Mouse (Mus musculus): ENCODE measurements around the gene Socs4.
"Not testable (repeated sequence)": the region's sequence is repeated elsewhere in the genome, so short reads cannot be mapped to it uniquely, and the experiment has no call there.

Gene Socs4

GRCm38 (mm10) chr14:47285271-47285670 lies 8.5 kb downstream of the Socs4 start:
- in situ Hi-C loops (cut with MboI, MseI), result no loop called here

GRCm38 (mm10) chr14:47286215-47286614 lies 9.5 kb downstream of the Socs4 start:
- in situ Hi-C loops (cut with MboI, MseI), result no loop called here

- in situ Hi-C loops (cut with MboI, MseI), result no loop called here
Measured at GRCm38 (mm10) chr14:47287021-47287420, 10.3 kb downstream of the Socs4 start.

GRCm38 (mm10) chr14:47291772-47292171 lies 15.0 kb downstream of the Socs4 start:
- in situ Hi-C loops (cut with MboI, MseI), result no loop called here

- in situ Hi-C loops (cut with MboI, MseI), result no loop called here
Measured at GRCm38 (mm10) chr14:47294136-47294535, 17.4 kb downstream of the Socs4 start.

- in situ Hi-C loops (cut with MboI, MseI), result no loop called here
Measured at GRCm38 (mm10) chr14:47296232-47296631, 19.5 kb downstream of the Socs4 start.

- in situ Hi-C loops (cut with MboI, MseI), result no loop called here
Measured at GRCm38 (mm10) chr14:47297785-47298407, 21.2 kb downstream of the Socs4 start, which contains the start of gene Mapk1ip1l. Gene Mapk1ip1l (plus strand): TSS chr14:47298266.

- in situ Hi-C loops (cut with MboI, MseI), result no loop called here
Measured at GRCm38 (mm10) chr14:47298408-47298792, 21.7 kb downstream of the Socs4 start.

- in situ Hi-C loops (cut with MboI, MseI), result no loop called here
Measured at GRCm38 (mm10) chr14:47298819-47299261, 22.1 kb downstream of the Socs4 start.

- in situ Hi-C loops (cut with MboI, MseI), result no loop called here
Measured at GRCm38 (mm10) chr14:47302885-47303680, 26.4 kb downstream of the Socs4 start.

- in situ Hi-C loops (cut with MboI, MseI), result no loop called here
Measured at GRCm38 (mm10) chr14:47304814-47305405, 28.2 kb downstream of the Socs4 start.

- in situ Hi-C loops (cut with MboI, MseI), result no loop called here
Measured at GRCm38 (mm10) chr14:47305933-47306332, 29.2 kb downstream of the Socs4 start.

- in situ Hi-C loops (cut with MboI, MseI), result no loop called here
Measured at GRCm38 (mm10) chr14:47307669-47308068, 30.9 kb downstream of the Socs4 start.

- in situ Hi-C loops (cut with MboI, MseI), result no loop called here
Measured at GRCm38 (mm10) chr14:47309061-47309460, 32.3 kb downstream of the Socs4 start.

- in situ Hi-C loops (cut with MboI, MseI), result no loop called here
Measured at GRCm38 (mm10) chr14:47310342-47311181, 33.8 kb downstream of the Socs4 start.

- in situ Hi-C loops (cut with MboI, MseI), result no loop called here
Measured at GRCm38 (mm10) chr14:47319362-47319761, 42.6 kb downstream of the Socs4 start.

GRCm38 (mm10) chr14:47321581-47321980 lies 44.9 kb downstream of the Socs4 start:
- in situ Hi-C loops (cut with MboI, MseI), result not testable (repeated sequence)

- in situ Hi-C loops (cut with MboI, MseI), result no loop called here
Measured at GRCm38 (mm10) chr14:47325965-47326761, 49.4 kb downstream of the Socs4 start.

- in situ Hi-C loops (cut with MboI, MseI), result no loop called here
Measured at GRCm38 (mm10) chr14:47327347-47327746, 50.6 kb downstream of the Socs4 start.

- in situ Hi-C loops (cut with MboI, MseI), result no loop called here
Measured at GRCm38 (mm10) chr14:47331920-47332319, 55.2 kb downstream of the Socs4 start.

- in situ Hi-C loops (cut with MboI, MseI), result no loop called here
Measured at GRCm38 (mm10) chr14:47334819-47335218, 58.1 kb downstream of the Socs4 start.
